Mouse (Mus musculus) myocyte (in vitro differentiated cells): Measurements from ENCODE around the gene Syn2.

Experiments
- CEBPB ChIP-seq: IDR thresholded peaks from 2 replicates; pipeline ENCODE4 v1.6.1; 2011; ENCODE audit warnings: mild to moderate bottlenecking, moderate library complexity; ENCODE audit not compliant: poor library complexity, insufficient read depth, severe bottlenecking
- E2F4 ChIP-seq: IDR thresholded peaks from one replicate; pipeline ENCODE4 v1.6.1; 2011; ENCODE audit warnings: mild to moderate bottlenecking, control low read depth, moderate library complexity; ENCODE audit not compliant: insufficient read depth
- MAX ChIP-seq: IDR thresholded peaks from one replicate; pipeline ENCODE4 v1.6.1; 2011; ENCODE audit warnings: low read depth, mild to moderate bottlenecking, control low read depth
- MYOD1 ChIP-seq, 3 experiments: IDR thresholded peaks; one replicate each; pipeline ENCODE4 v1.6.1; 2011; ENCODE audit warnings: control low read depth in 2 of 3, low read depth in 2 of 3, mild to moderate bottlenecking in 2 of 3, moderate library complexity in 1 of 3; ENCODE audit not compliant: insufficient read length in 2 of 3, control insufficient read depth in 1 of 3
- MYOG ChIP-seq, 3 experiments: IDR thresholded peaks; one replicate each; pipeline ENCODE4 v1.6.1; 2011; ENCODE audit warnings: control low read depth in 2 of 3, low read depth in 2 of 3, mild to moderate bottlenecking in 2 of 3; ENCODE audit not compliant: insufficient read length in 2 of 3, control insufficient read depth in 1 of 3, insufficient read depth in 1 of 3
- POLR2A ChIP-seq: IDR thresholded peaks from one replicate; pipeline ENCODE4 v1.6.1; 2011; ENCODE audit warnings: low read depth, mild to moderate bottlenecking, control low read depth, moderate library complexity; ENCODE audit not compliant: insufficient read length
- POLR2AphosphoS2 ChIP-seq: IDR thresholded peaks from one replicate; pipeline ENCODE4 v1.6.1; 2011; ENCODE audit warnings: low read depth, control low read depth; ENCODE audit not compliant: insufficient read length
- REST ChIP-seq: IDR thresholded peaks from one replicate; pipeline ENCODE4 v1.6.1; 2011; ENCODE audit warnings: mild to moderate bottlenecking, control low read depth, moderate library complexity; ENCODE audit not compliant: insufficient read depth, insufficient read length
- SRF ChIP-seq: IDR thresholded peaks from one replicate; pipeline ENCODE4 v1.6.1; 2011; ENCODE audit warnings: low read depth; ENCODE audit not compliant: control insufficient read depth, insufficient read length
- TCF12 ChIP-seq: IDR thresholded peaks from one replicate; pipeline ENCODE4 v1.6.1; 2011; ENCODE audit warnings: mild to moderate bottlenecking, control low read depth; ENCODE audit not compliant: poor library complexity, insufficient read depth, severe bottlenecking
- TCF3 ChIP-seq: IDR thresholded peaks from one replicate; pipeline ENCODE4 v1.6.1; 2011; ENCODE audit warnings: low read depth, control low read depth; ENCODE audit not compliant: insufficient read length
- USF1 ChIP-seq: IDR thresholded peaks from one replicate; pipeline ENCODE4 v1.6.1; 2011; ENCODE audit warnings: low read depth, mild to moderate bottlenecking, control low read depth, moderate library complexity

DNA sequence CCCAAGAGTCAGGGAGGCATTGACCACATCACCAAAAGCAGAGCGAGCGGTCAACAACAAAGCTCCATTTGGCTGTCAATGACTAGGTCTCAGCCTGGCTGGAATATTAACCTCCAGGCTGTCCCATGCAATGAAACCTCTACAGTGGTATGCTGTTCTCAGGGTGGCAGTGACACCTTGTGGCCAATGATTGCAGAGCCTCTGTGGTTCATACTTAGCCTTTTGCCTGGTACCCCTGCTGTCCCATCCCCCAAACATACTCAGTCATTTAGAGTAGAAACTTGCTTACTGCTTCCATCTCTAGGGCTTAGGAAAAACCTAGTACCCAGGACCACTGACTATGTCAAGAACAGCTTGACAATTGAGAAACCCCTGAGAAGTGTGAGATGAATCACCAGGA lies 133.2 kb downstream of the Syn2 start:
- no peak for TF ChIP-seq TCF12
- no peak for TF ChIP-seq POLR2A
- TF ChIP-seq CEBPB, result no peak
- no peak for TF ChIP-seq USF1
- no peak for TF ChIP-seq MAX
- TF ChIP-seq E2F4, result no peak
- no peak for TF ChIP-seq SRF
- TF ChIP-seq MYOG (IDR thresholded peaks at IDR 0.05; ENCODE audit: control insufficient read depth in 1 of 3, insufficient read depth in 1 of 3, insufficient read length in 2 of 3, low read depth in 2 of 3), result no peak
- no peak for TF ChIP-seq POLR2AphosphoS2
- no peak for TF ChIP-seq MYOD1 (IDR thresholded peaks at IDR 0.05; ENCODE audit: control insufficient read depth in 1 of 3, insufficient read length in 2 of 3, low read depth in 2 of 3)
- no peak for TF ChIP-seq TCF3
- TF ChIP-seq REST, result no peak
